40 mouse cellular contexts compared by ENCODE assay signal in the genomic region with DNA sequence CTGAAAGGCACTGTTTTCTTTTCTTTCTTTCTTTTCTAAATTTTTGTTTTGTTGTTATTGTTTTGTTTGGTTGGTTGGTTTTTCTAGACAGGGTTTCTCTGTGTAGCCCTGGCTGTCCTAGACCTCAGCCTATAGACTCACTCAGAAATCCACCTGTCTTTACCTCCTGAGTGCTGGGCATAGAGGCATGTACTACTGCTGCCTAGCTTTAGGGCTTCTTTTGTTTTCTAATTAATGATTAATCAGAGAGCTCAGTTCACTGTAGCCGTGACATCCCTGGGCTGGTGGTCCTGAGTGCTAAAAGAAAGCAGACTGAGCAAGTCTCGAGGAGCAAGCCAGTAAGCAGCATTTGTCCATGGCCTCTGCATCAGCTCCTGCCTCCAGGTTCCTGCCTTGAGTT. TPM values are rescaled to one million over a fixed set of nuclear protein-coding genes. Genes with fewer than 3 reads are reported as not detected.
"Had no signal": no experiment of that assay in that cellular context is flagged by ENCODE, and none has a peak within 500 bp of the region (broad histone marks: within the 10 kb centered on the region; RNA-seq: fewer than 3 reads in every experiment).

No protein-coding gene starts in this region.

- H3K27ac ChIP-seq: limb, embryonic 10.5 days; limb, embryonic 12.5 days; limb, embryonic 13.5 days; limb, embryonic 15.5 days; liver, embryonic 12.5 days; liver, embryonic 13.5 days; liver, embryonic 14.5 days; liver, embryonic 15.5 days; lung, embryonic 15.5 days; macrophage; midbrain, embryonic 10.5 days; midbrain, embryonic 12.5 days; midbrain, embryonic 13.5 days; midbrain, embryonic 15.5 days; neural tube, embryonic 12.5 days; neural tube, embryonic 13.5 days had no signal

- H3K9me3 ChIP-seq: limb, embryonic 10.5 days; limb, embryonic 12.5 days; limb, embryonic 13.5 days; limb, embryonic 15.5 days; liver, embryonic 12.5 days; liver, embryonic 13.5 days; liver, embryonic 15.5 days; lung, embryonic 15.5 days; midbrain, embryonic 10.5 days; midbrain, embryonic 12.5 days; midbrain, embryonic 13.5 days; midbrain, embryonic 15.5 days; neural tube, embryonic 12.5 days; neural tube, embryonic 13.5 days had no signal

- H3K36me3 ChIP-seq: limb, embryonic 10.5 days; limb, embryonic 12.5 days; limb, embryonic 13.5 days; limb, embryonic 15.5 days; liver, embryonic 12.5 days; liver, embryonic 13.5 days; liver, embryonic 15.5 days; lung, embryonic 15.5 days; midbrain, embryonic 10.5 days; midbrain, embryonic 12.5 days; midbrain, embryonic 13.5 days; midbrain, embryonic 15.5 days; neural tube, embryonic 12.5 days; neural tube, embryonic 13.5 days had no signal

- H3K27me3 ChIP-seq: limb, embryonic 15.5 days; liver, embryonic 12.5 days; liver, embryonic 13.5 days; liver, embryonic 15.5 days; lung, embryonic 15.5 days; midbrain, embryonic 12.5 days; midbrain, embryonic 13.5 days; midbrain, embryonic 15.5 days; neural tube, embryonic 12.5 days; neural tube, embryonic 13.5 days had no signal

- DNase-seq: left cerebral cortex, postnatal 4 days; liver; liver, embryonic 13.5 days; liver, postnatal 0 days; lung, adult 18-20 months; lung, adult 2 months; lung, embryonic 14.5 days; lung, postnatal 10 days; lung, postnatal 14 days; lung, postnatal 36 days; lung, postnatal 4 days; midbrain, embryonic 14.5 days had no signal

- H3K4me2 ChIP-seq: limb, embryonic 12.5 days; limb, embryonic 13.5 days; limb, embryonic 15.5 days; liver, embryonic 11.5 days; liver, embryonic 12.5 days; liver, embryonic 13.5 days; liver, embryonic 15.5 days; lung, embryonic 14.5 days; lung, embryonic 15.5 days; midbrain, embryonic 11.5 days; midbrain, embryonic 12.5 days; midbrain, embryonic 13.5 days; midbrain, embryonic 15.5 days; neural tube, embryonic 12.5 days; neural tube, embryonic 13.5 days had no signal

- H3K4me3 ChIP-seq: limb, embryonic 10.5 days; limb, embryonic 12.5 days; limb, embryonic 13.5 days; limb, embryonic 15.5 days; liver, embryonic 12.5 days; liver, embryonic 13.5 days; liver, embryonic 15.5 days; lung, embryonic 15.5 days; megakaryocyte, embryonic 14.5 days; midbrain, embryonic 10.5 days; midbrain, embryonic 12.5 days; midbrain, embryonic 13.5 days; midbrain, embryonic 15.5 days; myocyte; neural tube, embryonic 12.5 days; neural tube, embryonic 13.5 days had no signal

- ATAC-seq: liver, embryonic 12.5 days; liver, postnatal 0 days; lung, postnatal 0 days; midbrain, embryonic 13.5 days; midbrain, embryonic 15.5 days; midbrain, embryonic 16.5 days had no signal

- H3K9ac ChIP-seq: limb, embryonic 12.5 days; limb, embryonic 13.5 days; limb, embryonic 15.5 days; liver, embryonic 12.5 days; liver, embryonic 13.5 days; liver, embryonic 14.5 days; liver, embryonic 15.5 days; liver, postnatal 0 days; lung, embryonic 14.5 days; lung, embryonic 15.5 days; midbrain, embryonic 12.5 days; midbrain, embryonic 13.5 days; midbrain, embryonic 15.5 days; neural tube, embryonic 12.5 days; neural tube, embryonic 13.5 days had no signal

- H3K4me1 ChIP-seq: liver, embryonic 12.5 days; liver, embryonic 13.5 days; liver, embryonic 15.5 days; lung, embryonic 15.5 days; megakaryocyte, embryonic 14.5 days; midbrain, embryonic 10.5 days; midbrain, embryonic 12.5 days; midbrain, embryonic 13.5 days; midbrain, embryonic 15.5 days; neural tube, embryonic 12.5 days; neural tube, embryonic 13.5 days had no signal

RNA-seq across cellular contexts. Expression of gene Slc26a4, which starts 20.0 kb away (rescaled TPM):
- total RNA-seq: megakaryocyte progenitor cell, adult 5-6 weeks; megakaryocyte, adult 5-6 weeks; megakaryocyte-erythroid progenitor cell, adult 5-6 weeks; monocyte, adult 5-6 weeks had no signal
- polyA plus RNA-seq: limb, embryonic 15.5 days; liver, embryonic 11.5 days; liver, embryonic 12.5 days; liver, embryonic 13.5 days; liver, embryonic 14.5 days; liver, embryonic 15.5 days; lung, embryonic 14.5 days; lung, embryonic 15.5 days; lung, embryonic 16.5 days; lung, postnatal 0 days; macrophage; midbrain, embryonic 10.5 days; midbrain, embryonic 11.5 days; midbrain, embryonic 12.5 days; midbrain, postnatal 0 days; neural tube, embryonic 11.5 days; neural tube, embryonic 12.5 days had no signal
